Mouse (Mus musculus): ENCODE measurements around the gene Emc10. TPM values are rescaled to one million over a fixed set of nuclear protein-coding genes. Genes with fewer than 3 reads are reported as not detected.

The Emc10 gene
- 121 and 126 TPM in 2 replicates for polyA plus RNA-seq (2015; fragmentation: Nextera tagmentation; extraction: Ambion mirVana)

- 0 out of 2 replicates have a peak, but pooled peaks cover 8% of the 10 kb centered on the region for H3K27me3 ChIP-seq
- peak within 1 kb of the TSS; percentile 99 for H3K27ac ChIP-seq
- H3K9me3 ChIP-seq: no peaks in the 10 kb centered on the region
- H3K36me3 ChIP-seq: peaks cover 31% of the 10 kb centered on the region
- peak; percentile 96 for ATAC-seq (ENCODE audit: low FRiP score)
- WGBS: under 1% methylated on average over 58 of the region's 58 CpGs
- peak within 1 kb of the TSS; percentile 93 for H3K9ac ChIP-seq
- peak within 1 kb of the TSS; percentile 76 for H3K4me3 ChIP-seq
- peak within 1 kb of the TSS; percentile 85 for H3K4me2 ChIP-seq
- peaks cover 34% of the 10 kb centered on the region for H3K4me1 ChIP-seq (replicated peaks)
Observed at GRCm38 (mm10) chr7:44495992-44496770, at the start of gene Emc10, which contains the start of gene Fam71e1. TSS of gene Emc10 (minus strand) at chr7:44496529. TSS of gene Fam71e1 (plus strand) at chr7:44496581.

- Histone ChIP-seq H3K4me3 (no peak overlapping the region), H3K27me3 (no peaks in the 10 kb centered on the region), H3K9me3 (no peaks in the 10 kb centered on the region), H3K27ac (no peak overlapping the region), H3K9ac (no peak overlapping the region), H3K4me1 (replicated peaks) (peaks cover 10% of the 10 kb centered on the region), H3K36me3 (peaks cover 45% of the 10 kb centered on the region), H3K4me2 (no peak overlapping the region)
- ATAC-seq (ENCODE audit: low FRiP score): no peak
- WGBS: 80% methylated on average over 12 of the region's 12 CpGs
Observed at GRCm38 (mm10) chr7:44543071-44543470, 46.7 kb upstream of the Emc10 start.

- ATAC-seq (ENCODE audit: low FRiP score): no peak
- H3K27ac ChIP-seq: no peak overlapping the region
- H3K9me3 ChIP-seq: no peaks in the 10 kb centered on the region
- no peak overlapping the region for H3K4me3 ChIP-seq
- 94% methylated on average over 11 of the region's 11 CpGs for WGBS
- H3K36me3 ChIP-seq: peaks cover 50% of the 10 kb centered on the region
- H3K4me1 ChIP-seq (replicated peaks): peaks cover 4% of the 10 kb centered on the region
- no peak overlapping the region for H3K9ac ChIP-seq
- no peaks in the 10 kb centered on the region for H3K27me3 ChIP-seq
- no peak overlapping the region for H3K4me2 ChIP-seq
Observed at GRCm38 (mm10) chr7:44542555-44542954, 46.2 kb upstream of the Emc10 start.

- 93% methylated on average over 41 of the region's 41 CpGs for WGBS
Observed at GRCm38 (mm10) chr7:44538756-44539624, 42.7 kb upstream of the Emc10 start.

GRCm38 (mm10) chr7:44537496-44537895 lies 41.2 kb upstream of the Emc10 start:
- H3K36me3 ChIP-seq: peaks cover 90% of the 10 kb centered on the region
- no peak for ATAC-seq (ENCODE audit: low FRiP score)
- WGBS: 93% methylated on average over 13 of the region's 13 CpGs

More at GRCm38 (mm10) chr7:44538756-44539624, 42.7 kb upstream of the Emc10 start:
- no peaks in the 10 kb centered on the region for H3K27me3 ChIP-seq
- H3K27ac ChIP-seq: no peak overlapping the region
- no peak for ATAC-seq (ENCODE audit: low FRiP score)
- no peak overlapping the region for H3K4me2 ChIP-seq
- no peak overlapping the region for H3K4me3 ChIP-seq
- H3K9me3 ChIP-seq: no peaks in the 10 kb centered on the region
- no peaks in the 10 kb centered on the region for H3K4me1 ChIP-seq (replicated peaks)
- peaks cover 83% of the 10 kb centered on the region for H3K36me3 ChIP-seq
- no peak overlapping the region for H3K9ac ChIP-seq

GRCm38 (mm10) chr7:44537009-44537408 lies 40.7 kb upstream of the Emc10 start:
- Histone ChIP-seq H3K4me2 (no peak overlapping the region), H3K27ac (no peak overlapping the region), H3K36me3 (peaks cover 86% of the 10 kb centered on the region), H3K27me3 (no peaks in the 10 kb centered on the region), H3K4me3 (no peak overlapping the region), H3K4me1 (replicated peaks) (no peaks in the 10 kb centered on the region), H3K9me3 (no peaks in the 10 kb centered on the region), H3K9ac (0 out of 2 replicates have a peak overlapping the region, but pooled peaks have one; percentile 9)
- no peak for ATAC-seq (ENCODE audit: low FRiP score)
- WGBS: 89% methylated on average over 7 of the region's 7 CpGs

More at GRCm38 (mm10) chr7:44537496-44537895, 41.2 kb upstream of the Emc10 start:
- Histone ChIP-seq H3K4me2 (no peak overlapping the region), H3K9me3 (no peaks in the 10 kb centered on the region), H3K9ac (0 out of 2 replicates have a peak overlapping the region, but pooled peaks have one; percentile 1), H3K4me3 (no peak overlapping the region), H3K27me3 (no peaks in the 10 kb centered on the region), H3K4me1 (replicated peaks) (no peaks in the 10 kb centered on the region), H3K27ac (no peak overlapping the region)

- Histone ChIP-seq H3K4me3 (no peak overlapping the region), H3K4me2 (no peak overlapping the region), H3K27ac (no peak overlapping the region), H3K9ac (peak overlapping the region; percentile 9; the same call in 1 of the 2 replicates), H3K9me3 (no peaks in the 10 kb centered on the region), H3K27me3 (no peaks in the 10 kb centered on the region), H3K4me1 (replicated peaks) (no peaks in the 10 kb centered on the region), H3K36me3 (peaks cover 81% of the 10 kb centered on the region)
- 92% methylated on average over 6 of the region's 6 CpGs for WGBS
- no peak for ATAC-seq (ENCODE audit: low FRiP score)
Observed at GRCm38 (mm10) chr7:44536590-44536968, 40.2 kb upstream of the Emc10 start.

- H3K4me1 ChIP-seq (replicated peaks): no peaks in the 10 kb centered on the region
- H3K4me3 ChIP-seq: no peak overlapping the region
- H3K36me3 ChIP-seq: peaks cover 76% of the 10 kb centered on the region
- peak overlapping the region; percentile 9; the same call in 1 of the 2 replicates for H3K9ac ChIP-seq
- H3K27ac ChIP-seq: no peak overlapping the region
- no peak for ATAC-seq (ENCODE audit: low FRiP score)
- no peaks in the 10 kb centered on the region for H3K27me3 ChIP-seq
- no peaks in the 10 kb centered on the region for H3K9me3 ChIP-seq
- H3K4me2 ChIP-seq: no peak overlapping the region
- WGBS: 95% methylated on average over 27 of the region's 27 CpGs
Observed at GRCm38 (mm10) chr7:44535657-44536589, 39.6 kb upstream of the Emc10 start.

GRCm38 (mm10) chr7:44534656-44535441 lies 38.5 kb upstream of the Emc10 start:
- peaks cover 5% of the 10 kb centered on the region for H3K27me3 ChIP-seq
- WGBS: 91% methylated on average over 19 of the region's 19 CpGs

GRCm38 (mm10) chr7:44534242-44534641 lies 37.9 kb upstream of the Emc10 start:
- no peak overlapping the region for H3K9ac ChIP-seq
- 93% methylated on average over 13 of the region's 13 CpGs for WGBS
- no peak overlapping the region for H3K27ac ChIP-seq
- no peak overlapping the region for H3K4me2 ChIP-seq
- no peak overlapping the region for H3K4me3 ChIP-seq
- no peaks in the 10 kb centered on the region for H3K4me1 ChIP-seq (replicated peaks)
- H3K36me3 ChIP-seq: peaks cover 59% of the 10 kb centered on the region
- H3K27me3 ChIP-seq: peaks cover 11% of the 10 kb centered on the region
- H3K9me3 ChIP-seq: no peaks in the 10 kb centered on the region
- ATAC-seq (ENCODE audit: low FRiP score): no peak

More at GRCm38 (mm10) chr7:44534656-44535441, 38.5 kb upstream of the Emc10 start:
- H3K9me3 ChIP-seq: no peaks in the 10 kb centered on the region
- no peak overlapping the region for H3K9ac ChIP-seq
- no peak for ATAC-seq (ENCODE audit: low FRiP score)
- no peak overlapping the region for H3K27ac ChIP-seq
- no peaks in the 10 kb centered on the region for H3K4me1 ChIP-seq (replicated peaks)
- peaks cover 65% of the 10 kb centered on the region for H3K36me3 ChIP-seq
- H3K4me2 ChIP-seq: no peak overlapping the region
- no peak overlapping the region for H3K4me3 ChIP-seq

GRCm38 (mm10) chr7:44533746-44534045 lies 37.4 kb upstream of the Emc10 start:
- WGBS: 77% methylated on average over 11 of the region's 12 CpGs
- Histone ChIP-seq H3K4me1 (replicated peaks) (no peaks in the 10 kb centered on the region), H3K27ac (no peak overlapping the region), H3K9me3 (no peaks in the 10 kb centered on the region), H3K27me3 (peaks cover 16% of the 10 kb centered on the region), H3K36me3 (peaks cover 53% of the 10 kb centered on the region), H3K4me3 (no peak overlapping the region), H3K9ac (no peak overlapping the region), H3K4me2 (no peak overlapping the region)
- no peak for ATAC-seq (ENCODE audit: low FRiP score)
